Mouse (Mus musculus) hindbrain, embryonic 11.5 days (tissue): ENCODE data around the gene Ppcs. TPM values are rescaled to one million over a fixed set of nuclear protein-coding genes. Genes with fewer than 3 reads are reported as not detected.

Source experiments
- ATAC-seq: fragments of 200-750 bp; cut with Nextera tagmentation; 2 replicates; pipeline ENCODE4 v1.8.0; 2017; ENCODE audit warnings: mild to moderate bottlenecking, moderate TSS enrichment, moderate library complexity; ENCODE audit not compliant: low FRiP score
- DNase-seq: peaks from one replicate; pipeline ENCODE4 v3.0.0-alpha.2; 2015; ENCODE audit warnings: low spot score
- H3K27ac ChIP-seq: fragments of 300-500 bp; sonication (generic); 2 replicates; pipeline ENCODE4 v1.5.1; 2014; ENCODE audit warnings: mild to moderate bottlenecking, low read depth, low read length
- H3K27me3 ChIP-seq: fragments of 300-500 bp; sonication (generic); 2 replicates; pipeline ENCODE4 v1.6.1; 2014; ENCODE audit warnings: mild to moderate bottlenecking, low read length, moderate library complexity, mixed read lengths; ENCODE audit not compliant: control insufficient read depth, insufficient read depth
- H3K36me3 ChIP-seq: fragments of 300-500 bp; sonication (generic); 2 replicates; pipeline ENCODE4 v1.6.1; 2014; ENCODE audit warnings: mild to moderate bottlenecking, low read length, moderate library complexity, mixed read lengths; ENCODE audit not compliant: control insufficient read depth, insufficient read depth
- H3K4me1 ChIP-seq: fragments of 300-500 bp; sonication (generic); replicated peaks from 2 replicates; pipeline ENCODE4 v1.6.1; 2014; ENCODE audit warnings: low read length, mixed read lengths; ENCODE audit not compliant: control insufficient read depth, insufficient read depth
- H3K4me2 ChIP-seq: fragments of 300-500 bp; sonication (generic); replicated peaks from 2 replicates; pipeline ENCODE4 v1.6.1; 2014; ENCODE audit warnings: mild to moderate bottlenecking, low read depth, low read length
- H3K4me3 ChIP-seq: fragments of 300-500 bp; sonication (generic); 2 replicates; pipeline ENCODE4 v1.5.1; 2014; ENCODE audit warnings: low read depth, low read length
- H3K9ac ChIP-seq: fragments of 300-500 bp; sonication (generic); 2 replicates; pipeline ENCODE4 v1.6.1; 2014; ENCODE audit warnings: low read depth, low read length
- H3K9me3 ChIP-seq: fragments of 300-500 bp; sonication (generic); 2 replicates; pipeline ENCODE4 v1.6.1; 2016; ENCODE audit warnings: low read length; ENCODE audit not compliant: control insufficient read depth
- WGBS: fragments of 180-500 bp; shearing (Covaris S2); extraction: QIAGEN DNeasy Blood & Tissue Kit; methylation state at CpG from one replicate; pipeline ENCODE4 v1.1.7; 2014; 5-methylcytosine and 5-hydroxymethylcytosine counted together
- polyA plus RNA-seq: library from polyadenylated mRNA; unstranded; fragments of >200 nt; fragmentation: Nextera tagmentation; extraction: Ambion mirVana; gene quantifications from 2 replicates; pipeline ENCODE4 v1.2.1, GENCODE M21; 2014

Ppcs gene
- polyA plus RNA-seq, 1 experiment from 2014 or later = 25.5 TPM

DNA sequence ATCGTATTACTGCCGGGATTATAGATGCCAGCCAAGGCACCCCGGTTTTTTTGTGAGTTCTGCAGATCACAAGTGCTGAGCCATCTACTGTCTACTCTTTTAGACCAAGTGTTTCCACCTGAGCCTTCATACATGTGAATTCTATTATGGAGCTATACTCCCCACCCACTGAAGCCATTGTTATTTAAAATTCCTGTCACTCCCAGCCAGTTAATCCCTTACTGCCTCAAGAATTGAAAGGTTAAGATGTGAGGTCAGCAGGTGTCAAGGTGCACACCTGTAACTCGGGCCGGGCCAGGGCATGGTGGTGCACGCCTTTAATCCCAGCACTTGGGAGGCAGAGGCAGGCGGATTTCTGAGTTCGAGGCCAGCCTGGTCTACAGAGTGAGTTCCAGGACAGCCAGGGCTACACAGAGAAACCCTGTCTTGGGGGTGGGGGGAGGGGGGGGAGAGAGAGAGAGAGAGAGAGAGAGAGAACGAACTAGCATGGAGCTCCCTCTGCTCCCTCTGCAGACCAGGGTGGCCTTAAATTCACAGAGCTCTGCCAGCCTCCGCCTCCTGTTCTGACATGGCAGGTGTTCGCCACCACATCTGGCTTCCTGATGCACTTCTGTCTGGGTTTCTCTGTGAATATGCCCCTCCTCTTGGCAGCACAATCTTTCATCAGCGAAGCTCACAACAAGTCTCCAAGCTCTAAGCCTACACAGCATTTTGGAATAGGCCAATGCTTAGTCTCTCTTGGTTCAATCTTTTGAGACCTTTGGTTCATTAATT is 10.2 kb downstream of the Ppcs start:
- WGBS = 76% methylated on average over 12 of the region's 12 CpGs
- Histone ChIP-seq H3K36me3 (no peaks in the 10 kb centered on the region), H3K4me3 (no peak overlapping the region), H3K27ac (no peak overlapping the region), H3K9me3 (no peaks in the 10 kb centered on the region), H3K4me1 (no peaks in the 10 kb centered on the region), H3K9ac (no peak overlapping the region), H3K27me3 (no peaks in the 10 kb centered on the region; the same call in 1 of the 2 replicates), H3K4me2 (no peak overlapping the region)
- DNase-seq = no peak
- ATAC-seq = no peak

DNA sequence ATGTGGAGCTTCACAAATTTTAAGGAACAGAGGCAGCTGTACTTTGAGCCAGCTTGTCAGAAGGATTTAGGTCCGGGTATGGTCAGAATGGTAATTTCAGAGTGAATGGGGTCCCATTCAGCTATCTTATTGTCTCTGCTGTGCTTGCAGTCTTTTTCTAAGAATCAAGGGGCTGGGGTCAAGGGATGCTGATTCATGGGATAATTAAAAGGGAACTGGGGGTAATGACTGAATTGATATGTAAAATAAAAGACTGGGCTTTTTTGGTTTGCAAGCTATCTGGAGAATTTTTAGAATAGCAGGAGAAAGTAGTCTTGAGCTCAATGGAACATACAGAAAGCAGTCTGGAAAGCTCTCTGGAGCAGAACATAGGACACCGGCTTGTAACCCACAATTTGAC is 18.8 kb downstream of the Ppcs start:
- 71% methylated on average over 2 of the region's 2 CpGs for WGBS
- ATAC-seq = no peak
- Histone ChIP-seq H3K27me3 (no peaks in the 10 kb centered on the region), H3K4me2 (no peak overlapping the region), H3K36me3 (no peaks in the 10 kb centered on the region), H3K9me3 (no peaks in the 10 kb centered on the region), H3K4me3 (no peak overlapping the region), H3K27ac (no peak overlapping the region), H3K4me1 (no peaks in the 10 kb centered on the region), H3K9ac (no peak overlapping the region)
- no peak for DNase-seq

DNA sequence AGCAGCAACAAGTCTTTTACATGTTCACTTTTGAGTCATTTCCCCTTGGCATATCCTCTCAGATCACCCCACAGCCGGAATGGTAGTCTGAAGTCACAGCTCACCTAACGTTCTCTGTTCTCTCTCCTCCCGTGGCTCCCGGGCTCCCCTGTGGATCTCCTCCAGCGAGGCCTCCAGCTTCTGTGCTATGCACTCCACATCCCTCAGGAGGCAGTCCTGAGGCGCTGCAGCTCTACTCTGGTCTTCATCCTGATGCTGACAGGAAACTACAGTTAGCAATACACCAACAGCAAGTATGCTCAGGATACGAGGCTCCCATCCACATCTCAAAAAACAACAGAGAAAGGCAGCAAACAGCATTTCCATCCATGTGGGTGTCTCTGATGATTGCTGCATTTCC is 21.3 kb downstream of the Ppcs start:
- WGBS = 61% methylated on average over 7 of the region's 7 CpGs
- ATAC-seq (no peak), DNase-seq (no peak)
- no peak overlapping the region for H3K9ac ChIP-seq
- no peaks in the 10 kb centered on the region for H3K4me1 ChIP-seq
- H3K27me3 ChIP-seq = no peaks in the 10 kb centered on the region
- H3K9me3 ChIP-seq = no peaks in the 10 kb centered on the region
- H3K27ac ChIP-seq = no peak overlapping the region
- no peak overlapping the region for H3K4me2 ChIP-seq
- no peaks in the 10 kb centered on the region for H3K36me3 ChIP-seq
- H3K4me3 ChIP-seq = no peak overlapping the region

DNA sequence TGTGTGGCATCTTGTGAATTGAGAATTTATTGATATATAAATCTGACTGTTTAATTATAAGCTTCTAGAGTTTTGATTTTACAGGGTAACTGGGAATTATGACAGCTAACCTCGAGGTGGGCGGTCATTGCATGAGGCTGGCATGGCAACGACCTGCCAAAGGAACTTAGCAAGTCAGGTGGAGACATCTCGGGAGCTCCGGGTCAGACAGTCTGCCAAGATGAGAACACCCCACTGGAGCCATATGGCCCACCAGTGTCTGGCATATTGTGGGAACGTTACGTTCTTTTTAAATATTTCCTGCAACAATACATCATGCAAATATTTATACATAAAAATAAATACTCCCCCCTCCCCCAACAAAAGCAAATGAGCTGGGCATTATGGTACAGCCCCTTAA is 23.5 kb downstream of the Ppcs start:
- ATAC-seq (no peak), DNase-seq (no peak)
- Histone ChIP-seq H3K27me3 (no peaks in the 10 kb centered on the region), H3K4me3 (no peak overlapping the region), H3K36me3 (no peaks in the 10 kb centered on the region), H3K9me3 (no peaks in the 10 kb centered on the region), H3K9ac (no peak overlapping the region), H3K4me1 (no peaks in the 10 kb centered on the region), H3K27ac (no peak overlapping the region), H3K4me2 (no peak overlapping the region)
- 81% methylated on average over 7 of the region's 7 CpGs for WGBS

DNA sequence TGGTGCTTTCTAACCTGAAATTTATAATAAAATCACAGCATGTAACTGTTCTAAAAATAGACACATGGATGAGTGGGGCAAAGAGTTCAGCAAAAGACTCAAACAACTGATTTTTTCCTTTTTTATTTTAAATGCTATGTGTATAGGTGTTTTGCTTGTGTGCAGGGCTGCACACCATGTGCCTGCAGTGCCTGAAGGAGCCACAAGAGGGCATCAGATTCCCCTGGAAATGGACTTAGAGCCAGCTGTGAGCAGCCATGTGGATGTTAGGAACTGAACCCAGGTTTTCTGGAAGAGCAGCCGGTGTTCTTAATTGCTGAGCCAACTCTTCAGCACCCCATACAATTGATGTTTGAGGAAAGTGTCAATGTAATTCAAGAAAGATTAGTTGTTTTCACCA is 31.9 kb downstream of the Ppcs start:
- H3K4me2 ChIP-seq = no peak overlapping the region
- no peak for ATAC-seq
- H3K27me3 ChIP-seq = no peaks in the 10 kb centered on the region
- H3K9ac ChIP-seq = no peak overlapping the region
- no peak overlapping the region for H3K4me3 ChIP-seq
- no peaks in the 10 kb centered on the region for H3K36me3 ChIP-seq
- no peak overlapping the region for H3K27ac ChIP-seq
- no peaks in the 10 kb centered on the region for H3K4me1 ChIP-seq
- peak; percentile 52 for DNase-seq
- WGBS = 91% methylated on average over 1 of the region's 1 CpGs
- no peaks in the 10 kb centered on the region for H3K9me3 ChIP-seq

DNA sequence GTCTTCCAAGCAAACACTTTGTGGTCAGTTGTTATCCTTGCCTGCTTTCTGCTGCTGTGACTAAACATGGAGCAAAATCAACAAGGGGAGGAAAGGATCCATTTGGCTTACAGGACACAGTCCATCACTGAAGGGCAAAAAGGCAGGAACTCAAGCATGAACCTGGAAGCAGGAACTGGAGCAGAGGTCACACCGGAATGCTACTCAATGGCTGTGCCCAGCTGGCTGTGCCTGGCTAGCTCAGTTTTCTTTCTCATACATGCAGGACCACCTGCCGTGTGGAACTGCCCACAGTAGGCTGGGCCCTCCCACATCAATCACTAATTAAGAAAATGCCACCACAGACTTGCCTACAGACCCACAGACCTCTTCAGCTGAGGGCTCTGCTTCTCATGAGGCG is 33.0 kb downstream of the Ppcs start:
- WGBS = 44% methylated on average over 3 of the region's 3 CpGs
- no peak for DNase-seq

DNA sequence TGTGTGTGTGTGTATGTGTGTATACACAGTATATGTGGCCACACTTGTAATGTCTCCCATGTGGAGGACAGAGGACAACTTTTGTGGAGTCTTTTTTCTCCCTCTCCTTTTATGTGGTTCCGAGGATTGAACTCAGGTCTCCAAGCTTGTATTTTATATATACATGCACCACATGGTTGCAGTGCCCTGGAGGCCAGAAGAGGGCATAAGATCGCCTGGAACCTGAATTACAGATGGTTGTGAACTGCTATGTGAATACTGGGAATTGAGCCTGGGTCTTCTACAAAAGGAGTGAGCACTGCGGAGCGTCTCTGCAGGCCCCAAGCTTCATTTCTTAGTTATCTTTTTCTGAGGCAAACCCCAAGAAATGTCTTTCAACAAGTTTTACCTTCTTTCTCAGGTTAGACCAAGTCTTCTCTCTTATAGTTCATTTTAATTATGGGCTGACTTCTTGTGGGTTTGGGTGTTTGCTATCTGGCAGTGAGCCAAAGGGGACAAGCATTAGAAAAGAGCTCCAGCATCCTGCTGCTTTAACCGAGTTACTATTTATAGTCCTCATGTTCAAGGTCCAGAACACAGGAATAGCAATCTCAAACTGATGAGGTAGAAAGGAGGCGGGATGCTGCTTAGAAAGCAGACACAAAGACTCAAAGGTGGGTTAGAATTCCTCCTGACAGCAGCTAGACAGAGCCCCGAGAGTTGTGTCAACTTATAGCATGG is 40.6 kb downstream of the Ppcs start:
- Histone ChIP-seq H3K27ac (no peak overlapping the region), H3K36me3 (no peaks in the 10 kb centered on the region), H3K4me3 (no peak overlapping the region), H3K4me2 (no peak overlapping the region), H3K4me1 (no peaks in the 10 kb centered on the region), H3K9ac (no peak overlapping the region), H3K27me3 (no peaks in the 10 kb centered on the region), H3K9me3 (no peaks in the 10 kb centered on the region)
- 83% methylated on average over 7 of the region's 7 CpGs for WGBS
- ATAC-seq = no peak
- DNase-seq = no peak

More for the DNA sequence above, 33.0 kb downstream of the Ppcs start:
- ATAC-seq = no peak
- Histone ChIP-seq H3K9ac (no peak overlapping the region), H3K4me3 (no peak overlapping the region), H3K27me3 (no peaks in the 10 kb centered on the region), H3K4me2 (no peak overlapping the region), H3K27ac (no peak overlapping the region), H3K9me3 (no peaks in the 10 kb centered on the region), H3K4me1 (no peaks in the 10 kb centered on the region), H3K36me3 (no peaks in the 10 kb centered on the region)

DNA sequence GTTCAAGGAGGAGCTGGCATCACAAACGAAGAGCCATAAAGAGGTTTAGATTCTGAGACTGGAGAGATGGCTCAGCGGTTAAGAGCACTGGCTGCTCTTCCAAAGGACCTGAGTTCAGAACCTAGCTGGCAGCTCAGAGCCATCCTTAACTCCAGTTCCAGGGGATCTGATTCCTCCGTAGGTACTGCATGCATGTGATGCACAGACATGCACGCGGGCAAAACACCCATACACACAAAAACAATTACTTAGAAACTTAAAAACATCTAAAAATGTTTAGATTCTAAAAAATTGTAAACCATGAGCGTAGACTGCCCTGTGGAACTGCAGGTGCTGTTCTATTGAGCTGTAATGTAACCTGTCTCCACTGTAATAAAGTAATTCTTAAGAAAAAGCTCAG is 52.8 kb downstream of the Ppcs start:
- H3K4me2 ChIP-seq = no peak overlapping the region
- no peaks in the 10 kb centered on the region for H3K36me3 ChIP-seq
- DNase-seq (no peak), ATAC-seq (no peak)
- no peak overlapping the region for H3K27ac ChIP-seq
- H3K4me3 ChIP-seq = no peak overlapping the region
- WGBS = 87% methylated on average over 6 of the region's 6 CpGs
- H3K4me1 ChIP-seq = no peaks in the 10 kb centered on the region
- H3K9me3 ChIP-seq = no peaks in the 10 kb centered on the region
- H3K9ac ChIP-seq = no peak overlapping the region
- H3K27me3 ChIP-seq = no peaks in the 10 kb centered on the region
